Mouse (Mus musculus) hindbrain, embryonic 11.5 days (tissue): ENCODE data around the gene Gm20388. TPM values are rescaled to one million over a fixed set of nuclear protein-coding genes. Genes with fewer than 3 reads are reported as not detected.

Experiments used
- ATAC-seq: fragments of 200-750 bp; cut with Nextera tagmentation; 2 replicates; pipeline ENCODE4 v1.8.0; 2017; ENCODE audit warnings: mild to moderate bottlenecking, moderate TSS enrichment, moderate library complexity; ENCODE audit not compliant: low FRiP score
- DNase-seq: peaks from one replicate; pipeline ENCODE4 v3.0.0-alpha.2; 2015; ENCODE audit warnings: low spot score
- H3K27ac ChIP-seq: fragments of 300-500 bp; sonication (generic); 2 replicates; pipeline ENCODE4 v1.5.1; 2014; ENCODE audit warnings: mild to moderate bottlenecking, low read depth, low read length
- H3K27me3 ChIP-seq: fragments of 300-500 bp; sonication (generic); 2 replicates; pipeline ENCODE4 v1.6.1; 2014; ENCODE audit warnings: mild to moderate bottlenecking, low read length, moderate library complexity, mixed read lengths; ENCODE audit not compliant: control insufficient read depth, insufficient read depth
- H3K36me3 ChIP-seq: fragments of 300-500 bp; sonication (generic); 2 replicates; pipeline ENCODE4 v1.6.1; 2014; ENCODE audit warnings: mild to moderate bottlenecking, low read length, moderate library complexity, mixed read lengths; ENCODE audit not compliant: control insufficient read depth, insufficient read depth
- H3K4me1 ChIP-seq: fragments of 300-500 bp; sonication (generic); replicated peaks from 2 replicates; pipeline ENCODE4 v1.6.1; 2014; ENCODE audit warnings: low read length, mixed read lengths; ENCODE audit not compliant: control insufficient read depth, insufficient read depth
- H3K4me2 ChIP-seq: fragments of 300-500 bp; sonication (generic); replicated peaks from 2 replicates; pipeline ENCODE4 v1.6.1; 2014; ENCODE audit warnings: mild to moderate bottlenecking, low read depth, low read length
- H3K4me3 ChIP-seq: fragments of 300-500 bp; sonication (generic); 2 replicates; pipeline ENCODE4 v1.5.1; 2014; ENCODE audit warnings: low read depth, low read length
- H3K9ac ChIP-seq: fragments of 300-500 bp; sonication (generic); 2 replicates; pipeline ENCODE4 v1.6.1; 2014; ENCODE audit warnings: low read depth, low read length
- H3K9me3 ChIP-seq: fragments of 300-500 bp; sonication (generic); 2 replicates; pipeline ENCODE4 v1.6.1; 2016; ENCODE audit warnings: low read length; ENCODE audit not compliant: control insufficient read depth
- WGBS: fragments of 180-500 bp; shearing (Covaris S2); extraction: QIAGEN DNeasy Blood & Tissue Kit; methylation state at CpG from one replicate; pipeline ENCODE4 v1.1.7; 2014; 5-methylcytosine and 5-hydroxymethylcytosine counted together
- polyA plus RNA-seq: library from polyadenylated mRNA; unstranded; fragments of >200 nt; fragmentation: Nextera tagmentation; extraction: Ambion mirVana; gene quantifications from 2 replicates; pipeline ENCODE4 v1.2.1, GENCODE M21; 2014

Gm20388 gene
- polyA plus RNA-seq, 1 experiment from 2014 or later = 11.8 TPM

GRCm38 (mm10) chr8:120500701-120501261 lies 590.1 kb downstream of the Gm20388 start:
- 83% methylated on average over 8 of the region's 8 CpGs for WGBS
- Histone ChIP-seq H3K36me3 (no peaks in the 10 kb centered on the region), H3K27me3 (0 out of 2 replicates have a peak, but pooled peaks cover 3% of the 10 kb centered on the region), H3K9me3 (no peaks in the 10 kb centered on the region), H3K27ac (no peak overlapping the region), H3K9ac (no peak overlapping the region), H3K4me1 (peaks cover 56% of the 10 kb centered on the region), H3K4me3 (no peak overlapping the region), H3K4me2 (0 out of 2 replicates have a peak overlapping the region, but pooled peaks have one; percentile 1)
- DNase-seq (no peak), ATAC-seq (no peak)

- H3K4me1 ChIP-seq = peaks cover 60% of the 10 kb centered on the region
- DNase-seq (no peak), ATAC-seq (no peak)
- WGBS = 86% methylated on average over 5 of the region's 5 CpGs
- 0 out of 2 replicates have a peak, but pooled peaks cover 3% of the 10 kb centered on the region for H3K27me3 ChIP-seq
- no peak overlapping the region for H3K27ac ChIP-seq
- H3K4me2 ChIP-seq = no peak overlapping the region
- H3K9me3 ChIP-seq = no peaks in the 10 kb centered on the region
- H3K36me3 ChIP-seq = no peaks in the 10 kb centered on the region
- H3K9ac ChIP-seq = no peak overlapping the region
- H3K4me3 ChIP-seq = no peak overlapping the region
Measured at GRCm38 (mm10) chr8:120501426-120501825, 590.8 kb downstream of the Gm20388 start.

- Histone ChIP-seq H3K4me1 (peaks cover 54% of the 10 kb centered on the region), H3K4me3 (no peak overlapping the region), H3K4me2 (no peak overlapping the region), H3K27ac (no peak overlapping the region), H3K9ac (0 out of 2 replicates have a peak overlapping the region, but pooled peaks have one; percentile 11), H3K36me3 (no peaks in the 10 kb centered on the region), H3K9me3 (no peaks in the 10 kb centered on the region), H3K27me3 (no peaks in the 10 kb centered on the region)
- WGBS = 65% methylated on average over 5 of the region's 5 CpGs
- ATAC-seq (no peak), DNase-seq (no peak)
Measured at GRCm38 (mm10) chr8:120502428-120502827, 591.8 kb downstream of the Gm20388 start.

GRCm38 (mm10) chr8:120504251-120505081 lies 593.8 kb downstream of the Gm20388 start:
- no peaks in the 10 kb centered on the region for H3K36me3 ChIP-seq
- peak overlapping the region; percentile 86 for H3K27ac ChIP-seq
- peak overlapping the region; percentile 44 for H3K4me2 ChIP-seq
- DNase-seq (no peak), ATAC-seq (peak; percentile 17; the same call in 1 of the 2 replicates)
- peaks cover 53% of the 10 kb centered on the region for H3K4me1 ChIP-seq
- H3K27me3 ChIP-seq = no peaks in the 10 kb centered on the region
- 8% methylated on average over 17 of the region's 20 CpGs for WGBS
- H3K4me3 ChIP-seq = peak overlapping the region; percentile 21; the same call in 1 of the 2 replicates
- no peaks in the 10 kb centered on the region for H3K9me3 ChIP-seq
- H3K9ac ChIP-seq = peak overlapping the region; percentile 34; the same call in 1 of the 2 replicates

- peak overlapping the region; percentile 21 for H3K4me3 ChIP-seq
- peak overlapping the region; percentile 34; the same call in 1 of the 2 replicates for H3K9ac ChIP-seq
- H3K36me3 ChIP-seq = no peaks in the 10 kb centered on the region
- peaks cover 58% of the 10 kb centered on the region for H3K4me1 ChIP-seq
- DNase-seq (peak; percentile 71), ATAC-seq (no peak)
- WGBS = under 1% methylated on average over 19 of the region's 19 CpGs
- H3K4me2 ChIP-seq = peak overlapping the region; percentile 44
- peak overlapping the region; percentile 86 for H3K27ac ChIP-seq
- no peaks in the 10 kb centered on the region for H3K9me3 ChIP-seq
- H3K27me3 ChIP-seq = no peaks in the 10 kb centered on the region
Measured at GRCm38 (mm10) chr8:120505082-120505511, 594.5 kb downstream of the Gm20388 start.

- peak overlapping the region; percentile 21; the same call in 1 of the 2 replicates for H3K4me3 ChIP-seq
- no peaks in the 10 kb centered on the region for H3K9me3 ChIP-seq
- H3K4me1 ChIP-seq = peaks cover 55% of the 10 kb centered on the region
- no peaks in the 10 kb centered on the region for H3K36me3 ChIP-seq
- H3K4me2 ChIP-seq = peak overlapping the region; percentile 44
- WGBS = 18% methylated on average over 23 of the region's 23 CpGs
- H3K27me3 ChIP-seq = no peaks in the 10 kb centered on the region
- no peak for DNase-seq
- H3K9ac ChIP-seq = peak overlapping the region; percentile 34; the same call in 1 of the 2 replicates
- ATAC-seq = no peak
- H3K27ac ChIP-seq = peak overlapping the region; percentile 86
Measured at GRCm38 (mm10) chr8:120505619-120506310, 595.1 kb downstream of the Gm20388 start.

- Histone ChIP-seq H3K27me3 (no peaks in the 10 kb centered on the region), H3K9ac (no peak overlapping the region), H3K4me2 (no peak overlapping the region), H3K9me3 (no peaks in the 10 kb centered on the region), H3K36me3 (no peaks in the 10 kb centered on the region), H3K4me1 (peaks cover 63% of the 10 kb centered on the region), H3K27ac (no peak overlapping the region), H3K4me3 (no peak overlapping the region)
- DNase-seq (no peak), ATAC-seq (no peak)
- WGBS = 61% methylated on average over 2 of the region's 2 CpGs
Measured at GRCm38 (mm10) chr8:120506562-120506961, 595.9 kb downstream of the Gm20388 start.

GRCm38 (mm10) chr8:120507290-120507689 lies 596.6 kb downstream of the Gm20388 start:
- H3K4me1 ChIP-seq = peaks cover 70% of the 10 kb centered on the region
- no peak for DNase-seq
- no peaks in the 10 kb centered on the region for H3K27me3 ChIP-seq
- ATAC-seq = no peak
- no peaks in the 10 kb centered on the region for H3K36me3 ChIP-seq
- no peak overlapping the region for H3K4me3 ChIP-seq
- H3K27ac ChIP-seq = no peak overlapping the region
- H3K9me3 ChIP-seq = no peaks in the 10 kb centered on the region
- no peak overlapping the region for H3K4me2 ChIP-seq
- H3K9ac ChIP-seq = no peak overlapping the region
- WGBS = 86% methylated on average over 9 of the region's 9 CpGs
